Mouse (Mus musculus) spleen, adult 10 weeks (tissue): Measurements from ENCODE around the gene Ncoa3. TPM values are rescaled to one million over a fixed set of nuclear protein-coding genes. Genes with fewer than 3 reads are reported as not detected.

Source experiments
- polyA plus RNA-seq: library from polyadenylated mRNA; stranded (reverse); fragments of 350-450 nt; fragmentation: Illumina TruSeq; extraction: RNeasy Lipid Tissue Mini Kit (QIAGEN cat#74804); gene quantifications from one replicate; pipeline ENCODE4 v1.2.3, GENCODE M21; 2015; ENCODE audit warnings: low replicate concordance; ENCODE audit not compliant: insufficient read depth

The Ncoa3 gene
- polyA plus RNA-seq: 60.7 TPM

DNA sequence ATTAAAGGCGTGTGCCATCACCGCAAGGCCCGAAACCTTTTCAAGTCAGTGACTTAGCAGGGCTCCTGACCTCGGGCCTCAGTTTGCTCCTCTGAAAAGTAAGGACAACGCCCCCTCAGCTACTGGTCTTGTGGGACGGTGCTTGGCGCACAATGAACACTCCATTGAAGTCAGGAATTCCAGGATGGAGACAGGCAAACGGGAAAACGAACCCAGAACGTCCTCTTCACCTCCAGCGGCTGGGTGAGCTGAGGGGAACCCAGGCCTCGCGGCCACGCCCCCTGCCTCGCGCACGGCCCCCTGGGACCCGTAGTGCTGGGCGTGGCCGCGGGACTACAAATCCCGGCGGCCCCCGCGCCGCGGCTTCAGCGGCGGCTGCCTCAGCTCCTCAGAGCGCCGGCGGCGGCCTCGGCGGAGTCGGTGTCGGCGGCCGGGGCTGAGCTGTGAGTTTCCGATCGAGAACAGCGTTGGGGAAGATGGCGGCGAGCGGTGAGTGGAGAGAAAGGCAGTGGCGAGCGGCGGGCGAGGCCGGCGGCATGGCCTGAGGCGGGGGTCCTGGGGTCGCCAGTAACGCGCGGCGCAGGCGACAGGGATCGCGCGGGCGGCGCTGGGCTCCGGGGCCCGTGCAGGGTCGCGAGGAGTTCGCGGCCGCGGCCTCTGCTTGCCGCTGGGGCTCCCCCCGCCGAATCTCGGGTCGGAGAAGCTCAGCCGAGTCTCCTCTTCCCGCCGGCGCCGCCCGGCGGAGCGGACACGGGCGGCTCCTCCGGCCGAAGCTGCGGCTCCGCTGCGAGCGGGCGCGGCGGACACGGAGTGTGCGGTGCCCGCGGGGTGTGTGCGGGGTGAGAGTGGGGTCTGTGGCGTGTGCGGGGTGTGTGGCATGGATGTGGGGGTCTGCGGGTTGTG lies at the start of gene Ncoa3:
Gene Ncoa3 (plus strand): TSS at position 367 of the 903 bp plus-strand sequence.

Other genes with a start within 250 kb of the Ncoa3 start
- gene Zmynd8, start 93.6 kb upstream of the Ncoa3 start, polyA plus RNA-seq: 75.9 TPM
- 14.2 TPM for gene Sulf2, start 163.0 kb downstream of the Ncoa3 start, polyA plus RNA-seq